Mouse (Mus musculus) embryonic fibroblast, embryonic 13.5 days (primary cell): Measurements from ENCODE around the gene Pde11a. TPM values are rescaled to one million over a fixed set of nuclear protein-coding genes. Genes with fewer than 3 reads are reported as not detected.

Experiments used
- H3K27ac ChIP-seq: 2 replicates; pipeline ENCODE4 v1.5.1; 2012; ENCODE audit warnings: low read length, control low read depth, inconsistent platforms; ENCODE audit not compliant: insufficient read depth
- H3K4me1 ChIP-seq: 2 replicates; pipeline ENCODE4 v1.6.1; 2011; ENCODE audit warnings: low read length; ENCODE audit not compliant: control insufficient read depth, insufficient read depth
- H3K4me3 ChIP-seq: 2 replicates; pipeline ENCODE4 v1.5.1; 2011; ENCODE audit warnings: mild to moderate bottlenecking, control low read depth, low read length; ENCODE audit not compliant: insufficient read depth
- CTCF ChIP-seq: IDR thresholded peaks from 2 replicates; pipeline ENCODE4 v1.5.1; 2011; ENCODE audit warnings: mild to moderate bottlenecking, control low read depth, low read length, moderate library complexity, borderline replicate concordance; ENCODE audit not compliant: insufficient read depth
- POLR2A ChIP-seq: IDR thresholded peaks from 2 replicates; pipeline ENCODE4 v1.6.1; 2011; ENCODE audit warnings: low read depth, mild to moderate bottlenecking, control low read depth, low read length, moderate library complexity
- polyA plus RNA-seq: library from polyadenylated mRNA; stranded (reverse); fragments of >200 nt; gene quantifications from 2 replicates; pipeline ENCODE4 v1.2.4, GENCODE M21; 2011; ENCODE audit warnings: low read depth; ENCODE audit not compliant: missing spikeins, insufficient read length

Pde11a gene
- polyA plus RNA-seq, 1 experiment: 0.26 TPM

DNA sequence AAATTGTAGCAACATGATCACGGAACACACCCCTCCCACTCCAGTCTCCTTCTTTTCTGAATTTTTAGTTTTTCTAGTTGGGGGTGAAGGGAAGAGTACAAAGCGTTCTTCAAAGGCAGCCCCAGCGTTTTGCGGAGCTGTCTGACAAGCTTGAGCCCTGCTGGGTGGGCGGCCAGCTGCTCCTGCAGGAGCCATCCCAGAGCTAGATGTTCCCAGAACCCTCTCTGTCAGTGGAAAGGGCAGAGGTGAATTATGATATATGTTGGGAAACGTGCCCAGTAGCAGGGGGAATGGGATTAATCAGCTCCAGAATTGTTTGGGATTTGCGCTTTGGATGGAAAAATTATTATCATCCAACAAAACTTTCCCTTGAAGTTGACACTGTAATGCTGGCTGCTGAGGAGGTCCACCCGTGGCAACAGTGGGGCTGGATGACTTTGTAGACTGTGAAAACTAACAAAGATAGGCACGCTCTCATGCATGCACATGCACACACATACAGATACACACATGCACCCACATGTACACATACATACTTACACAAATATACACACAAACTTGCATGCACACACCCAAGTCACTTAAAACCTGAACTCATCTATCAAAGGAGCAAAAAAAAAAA is 238.7 kb downstream of the Pde11a start:
- Histone ChIP-seq H3K4me3 (no peak overlapping the region), H3K4me1 (no peaks in the 10 kb centered on the region), H3K27ac (no peak overlapping the region)
- TF ChIP-seq CTCF (no peak), POLR2A (no peak)

DNA sequence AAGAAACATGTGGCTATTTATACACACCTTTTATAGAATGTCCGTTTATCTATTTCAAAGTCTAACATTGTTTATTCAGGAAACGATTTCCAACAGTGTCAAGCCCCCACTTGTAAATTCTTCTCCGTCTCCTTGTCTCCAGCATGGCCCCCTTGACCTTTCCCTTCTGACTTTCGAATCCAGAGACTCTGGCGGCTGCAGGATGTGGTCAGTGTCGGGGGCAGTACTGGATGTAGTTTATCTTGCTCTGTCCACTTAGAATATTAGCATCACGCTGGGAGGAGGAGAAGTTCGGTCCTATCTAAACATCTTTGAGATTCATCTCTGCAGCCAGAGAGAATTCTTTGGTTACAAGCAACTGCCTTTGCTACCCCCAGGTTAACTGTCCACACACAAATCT is 240.2 kb downstream of the Pde11a start:
- no peak overlapping the region for H3K4me3 ChIP-seq
- no peak overlapping the region for H3K27ac ChIP-seq
- no peaks in the 10 kb centered on the region for H3K4me1 ChIP-seq
- TF ChIP-seq POLR2A: no peak
- no peak for TF ChIP-seq CTCF

DNA sequence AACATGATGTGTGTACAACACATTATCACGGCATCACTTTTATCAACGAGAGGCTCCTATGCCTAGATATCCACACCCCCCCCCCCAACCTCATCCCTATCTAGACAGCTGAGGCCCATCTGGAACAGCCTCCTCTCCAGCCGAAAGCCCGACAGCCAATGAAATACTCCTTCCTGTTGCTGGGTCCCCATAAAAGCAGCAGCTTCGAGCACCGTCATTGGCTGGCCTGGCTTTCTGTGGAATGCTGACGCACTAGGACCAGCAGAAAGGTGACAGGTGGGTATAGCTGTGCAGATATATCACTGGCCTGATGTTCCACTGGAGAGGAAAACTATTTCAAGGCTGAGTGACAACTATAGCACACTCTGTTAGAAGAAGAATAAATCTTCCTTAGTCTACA is 240.7 kb downstream of the Pde11a start:
- H3K4me1 ChIP-seq: no peaks in the 10 kb centered on the region
- no peak for TF ChIP-seq POLR2A
- TF ChIP-seq CTCF: no peak
- no peak overlapping the region for H3K27ac ChIP-seq
- no peak overlapping the region for H3K4me3 ChIP-seq

DNA sequence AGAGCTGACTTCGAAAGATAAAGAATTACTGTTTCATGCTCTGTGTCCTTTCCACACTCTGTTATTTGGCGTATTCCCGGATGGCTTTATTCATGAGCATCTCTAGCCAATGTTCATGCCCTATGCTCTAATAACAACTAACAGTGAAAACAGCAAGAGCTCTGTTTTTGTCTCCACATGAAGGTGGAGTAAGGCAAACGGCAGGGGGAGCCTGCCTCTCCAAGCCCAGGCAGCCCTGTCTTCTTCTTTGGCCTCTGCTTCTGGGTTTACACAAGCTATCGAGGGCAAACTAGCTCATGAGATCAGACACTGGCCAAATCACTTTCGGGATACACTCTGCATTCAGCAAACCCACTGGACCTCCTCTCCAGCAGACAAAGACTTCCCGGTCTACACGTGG is 241.3 kb downstream of the Pde11a start:
- H3K4me3 ChIP-seq: no peak overlapping the region
- H3K27ac ChIP-seq: no peak overlapping the region
- TF ChIP-seq POLR2A: no peak
- TF ChIP-seq CTCF: no peak
- no peaks in the 10 kb centered on the region for H3K4me1 ChIP-seq

DNA sequence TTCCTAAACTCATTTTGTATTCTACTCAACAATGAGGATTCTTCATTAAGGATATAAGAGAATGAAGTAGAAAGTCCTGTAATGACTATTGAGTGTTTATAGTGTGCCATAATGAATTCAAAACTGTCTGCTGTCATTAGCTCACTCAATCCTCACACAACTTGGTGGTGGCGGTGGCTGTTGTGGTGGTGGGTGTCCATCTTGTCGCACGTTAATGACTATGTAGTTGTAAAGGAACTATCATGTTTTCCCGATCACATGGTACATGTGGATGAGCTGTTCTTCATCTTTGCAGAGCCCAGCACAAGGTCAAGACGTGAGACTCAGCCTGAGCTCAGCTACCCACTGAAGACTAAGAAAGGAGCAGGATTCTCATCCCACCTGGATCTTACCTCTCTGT is 242.7 kb downstream of the Pde11a start:
- H3K27ac ChIP-seq: no peak overlapping the region
- no peak overlapping the region for H3K4me3 ChIP-seq
- TF ChIP-seq POLR2A: no peak
- no peak for TF ChIP-seq CTCF

DNA sequence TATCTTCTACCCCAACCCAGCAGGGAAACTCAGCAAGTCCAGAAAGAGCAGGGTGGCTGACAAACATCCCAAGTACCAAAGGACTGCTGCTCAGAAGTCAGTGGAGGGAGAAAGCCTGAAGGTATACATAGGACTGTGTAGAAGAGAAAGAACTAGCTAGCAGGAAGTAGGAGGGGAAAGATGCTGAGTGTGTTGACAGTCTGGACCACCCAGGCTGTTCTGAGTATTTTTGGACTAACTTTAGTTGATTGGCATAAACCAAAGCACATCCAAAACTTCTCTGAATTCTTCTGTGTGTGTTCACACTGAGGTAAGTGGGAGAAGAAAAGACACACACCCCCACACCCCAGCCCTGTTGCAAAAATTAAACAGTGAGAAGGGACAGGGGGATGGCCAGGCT is 248.1 kb downstream of the Pde11a start:
- no peak for TF ChIP-seq CTCF
- no peak for TF ChIP-seq POLR2A
- no peaks in the 10 kb centered on the region for H3K4me1 ChIP-seq
- H3K27ac ChIP-seq: no peak overlapping the region
- no peak overlapping the region for H3K4me3 ChIP-seq

More for the DNA sequence above, 242.7 kb downstream of the Pde11a start:
- H3K4me1 ChIP-seq: no peaks in the 10 kb centered on the region

DNA sequence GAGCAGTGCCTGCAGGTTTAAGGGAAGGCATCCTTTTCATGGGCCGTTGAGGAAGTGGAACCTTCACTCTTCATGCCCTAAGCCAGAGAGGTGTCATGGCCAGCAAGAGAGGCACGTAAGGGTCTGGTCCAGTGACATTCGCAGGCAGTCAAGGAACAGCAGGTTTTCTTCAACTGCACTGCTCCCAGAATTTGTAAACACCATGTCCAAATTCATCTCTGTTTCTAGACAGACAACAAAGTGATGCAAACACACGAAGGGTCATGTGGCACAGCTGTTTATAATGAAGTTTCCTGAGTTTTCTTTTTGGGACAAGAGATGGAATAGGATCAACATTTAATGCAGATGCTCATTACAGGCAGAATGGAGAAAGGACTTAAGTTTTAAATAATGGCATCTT is 249.7 kb downstream of the Pde11a start:
- Histone ChIP-seq H3K27ac (no peak overlapping the region), H3K4me3 (no peak overlapping the region), H3K4me1 (no peaks in the 10 kb centered on the region)
- TF ChIP-seq POLR2A (no peak), CTCF (no peak)

DNA sequence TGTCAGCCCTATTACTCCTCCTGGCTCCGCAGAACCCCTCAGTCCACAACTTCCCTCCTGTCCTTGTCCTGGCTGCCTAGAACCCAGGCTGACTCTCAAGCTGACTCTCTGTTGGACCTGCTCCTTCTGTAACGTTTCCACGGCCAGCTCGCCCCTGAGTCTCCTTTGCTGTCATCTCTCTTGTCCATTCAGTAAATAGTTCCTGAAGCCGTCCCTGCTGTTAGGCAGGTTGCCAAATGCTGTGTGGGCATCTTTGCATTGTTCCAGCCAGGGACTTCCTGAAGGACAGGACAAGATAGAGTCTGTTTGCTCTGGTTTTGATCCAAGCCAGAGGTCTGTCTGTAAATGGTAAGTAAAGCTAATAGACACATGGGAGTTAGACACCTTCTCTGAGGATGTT is 250.2 kb downstream of the Pde11a start:
- Histone ChIP-seq H3K4me3 (no peak overlapping the region), H3K4me1 (no peaks in the 10 kb centered on the region), H3K27ac (no peak overlapping the region)
- TF ChIP-seq CTCF (no peak), POLR2A (no peak)

DNA sequence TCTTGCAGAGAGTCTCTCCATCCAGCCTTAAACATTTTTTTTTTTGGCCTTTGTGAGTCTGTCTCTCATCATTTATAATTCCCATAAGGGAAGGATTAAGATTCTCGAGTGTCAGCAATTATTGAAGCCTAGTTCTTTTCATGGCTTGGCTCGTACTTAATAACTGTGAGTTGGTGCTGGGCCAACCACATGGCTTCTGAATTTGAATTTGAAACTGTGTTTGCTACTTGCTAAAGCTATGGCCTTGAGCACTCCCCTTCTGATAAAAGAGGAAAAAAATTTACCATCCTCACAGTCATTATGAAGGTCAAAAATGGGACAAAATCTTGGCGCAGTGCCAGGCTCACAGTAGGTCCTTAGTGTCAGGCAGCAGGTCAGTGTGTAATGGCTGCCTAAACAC is 251.4 kb downstream of the Pde11a start:
- TF ChIP-seq POLR2A (no peak), CTCF (no peak)
- Histone ChIP-seq H3K27ac (no peak overlapping the region), H3K4me1 (no peaks in the 10 kb centered on the region), H3K4me3 (no peak overlapping the region)

DNA sequence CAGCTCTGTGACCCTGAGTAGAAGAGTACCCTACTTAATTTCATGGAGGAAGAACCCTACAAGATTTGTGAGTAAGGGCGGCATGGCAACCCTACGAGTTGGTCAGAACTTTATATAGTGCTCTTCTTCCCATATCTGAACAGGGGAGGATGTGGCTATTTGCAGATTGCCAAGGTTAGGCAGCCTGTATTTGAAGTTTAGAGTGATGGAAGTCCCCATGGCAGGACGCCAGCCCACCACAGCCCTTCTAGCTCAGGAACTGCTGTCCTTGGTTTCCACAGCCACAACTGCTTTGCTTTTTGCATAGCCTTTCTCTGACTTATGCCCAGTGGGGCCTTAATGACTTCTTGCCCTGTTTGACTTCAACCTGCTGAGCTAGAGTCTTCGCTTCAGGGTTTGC is 253.6 kb downstream of the Pde11a start:
- Histone ChIP-seq H3K4me3 (no peak overlapping the region), H3K4me1 (no peaks in the 10 kb centered on the region), H3K27ac (no peak overlapping the region)
- TF ChIP-seq CTCF: no peak

DNA sequence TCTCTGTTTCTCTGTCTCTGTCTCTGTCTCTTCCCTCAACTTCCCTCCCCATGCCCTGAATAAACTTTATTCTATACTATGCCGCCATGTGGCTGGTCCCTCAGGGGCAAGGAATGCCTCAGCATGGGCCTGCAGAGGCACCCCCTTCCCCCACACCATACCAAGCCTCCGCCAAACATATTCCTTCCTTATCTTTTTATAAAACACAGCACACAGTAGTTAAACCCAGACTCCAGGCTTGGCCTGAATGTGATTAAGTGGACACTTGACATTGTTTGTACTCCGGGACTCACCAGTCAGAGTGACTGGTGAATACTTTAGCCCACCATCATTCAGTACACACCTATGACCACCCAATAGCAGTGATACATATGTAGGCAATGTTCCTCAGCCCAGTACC is 254.7 kb downstream of the Pde11a start:
- no peak overlapping the region for H3K27ac ChIP-seq

More for the DNA sequence above, 254.7 kb downstream of the Pde11a start:
- H3K4me3 ChIP-seq: no peak overlapping the region
- TF ChIP-seq POLR2A (no peak), CTCF (no peak)
- H3K4me1 ChIP-seq: no peaks in the 10 kb centered on the region
